Mouse (Mus musculus): ENCODE results near the gene Fam131a.

DNA sequence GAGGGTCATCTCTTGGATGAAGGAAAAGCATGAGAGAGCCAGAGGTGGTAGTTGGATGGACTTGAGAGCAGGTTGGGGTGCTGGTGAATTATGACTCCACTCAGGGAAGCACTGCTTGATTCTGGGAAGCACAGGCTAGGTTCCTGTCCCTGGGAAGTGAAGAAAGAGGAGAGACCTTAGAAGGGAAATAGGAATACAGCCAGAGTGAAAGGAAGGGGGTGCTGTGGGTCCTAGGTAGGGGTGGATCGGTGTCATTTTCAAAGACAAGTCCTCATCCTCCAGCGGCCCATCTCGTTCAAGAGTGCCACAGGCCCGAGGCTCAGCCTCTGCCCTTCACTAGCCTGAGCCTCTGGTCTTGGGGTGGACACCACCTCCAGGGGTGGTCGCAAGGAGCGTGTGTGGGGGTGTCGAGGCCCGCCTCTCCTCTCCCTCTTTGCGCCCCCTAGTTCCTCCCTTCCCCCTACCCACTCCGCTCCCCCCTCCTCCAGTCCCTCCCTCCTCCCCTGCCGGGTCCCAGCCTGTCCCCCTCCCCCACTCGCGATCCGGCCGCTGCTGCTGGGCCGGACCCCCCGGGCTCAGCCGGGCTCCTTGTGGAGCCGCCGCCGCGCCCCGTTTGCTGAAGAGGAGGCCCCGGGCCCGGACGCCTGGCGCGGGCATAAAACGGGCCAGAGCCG is 39.3 kb downstream of the Fam131a start:
- TF ChIP-seq CTCF (IDR thresholded peaks at IDR 0.05; ENCODE audit: borderline replicate concordance, insufficient read depth, low read depth, low read length) (no peak), POLR2A (IDR thresholded peaks at IDR 0.05; ENCODE audit: borderline replicate concordance, insufficient read depth, low read length) (no peak)

Measured in cerebellum, adult 2 months (tissue).